Mouse (Mus musculus): ENCODE data around the gene Pgf. TPM values are rescaled to one million over a fixed set of nuclear protein-coding genes. Genes with fewer than 3 reads are reported as not detected.

The Pgf gene
- total RNA-seq, 2 experiments from 2014 or later, result 3.3 to 4.4 TPM

DNA sequence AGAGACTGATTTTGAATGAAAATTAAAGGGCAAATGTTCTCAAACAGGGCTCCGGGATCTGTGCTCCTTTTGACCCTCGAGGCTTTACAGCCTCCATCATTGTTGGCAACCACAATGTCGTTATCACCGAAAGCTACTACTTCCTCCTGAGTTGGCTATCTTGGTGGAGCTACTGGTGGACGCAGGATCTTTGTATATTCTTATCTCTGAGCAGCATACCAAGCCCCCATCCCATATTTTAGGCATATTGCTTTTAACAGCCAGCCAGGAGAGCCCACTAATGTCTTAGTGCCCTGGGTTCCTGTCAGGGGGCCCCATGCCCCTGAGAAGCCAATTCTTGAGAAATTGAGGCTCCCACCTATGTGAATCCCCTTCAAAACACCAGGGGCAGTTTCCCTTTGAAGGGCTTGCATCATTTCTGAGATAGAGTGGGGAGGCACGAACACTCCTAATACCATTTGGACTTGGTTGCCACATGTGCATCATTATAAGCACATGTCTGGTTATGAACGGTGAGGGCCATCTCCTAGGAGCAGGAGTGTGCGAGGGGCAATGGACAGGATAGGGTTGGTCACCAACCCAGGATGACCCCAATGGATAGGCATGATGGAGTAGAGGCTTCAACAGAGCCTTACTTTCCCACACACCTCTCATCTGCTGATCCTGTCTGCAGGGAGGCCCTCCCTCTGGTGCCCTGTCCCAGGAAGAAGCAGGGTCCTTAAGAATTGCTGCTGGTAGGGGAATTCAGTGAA lies 43.4 kb downstream of the Pgf start:
- intact Hi-C loops (cut with DNase I), result no loop called here
- DNase-seq (ENCODE audit: low spot score), result no peak

DNA sequence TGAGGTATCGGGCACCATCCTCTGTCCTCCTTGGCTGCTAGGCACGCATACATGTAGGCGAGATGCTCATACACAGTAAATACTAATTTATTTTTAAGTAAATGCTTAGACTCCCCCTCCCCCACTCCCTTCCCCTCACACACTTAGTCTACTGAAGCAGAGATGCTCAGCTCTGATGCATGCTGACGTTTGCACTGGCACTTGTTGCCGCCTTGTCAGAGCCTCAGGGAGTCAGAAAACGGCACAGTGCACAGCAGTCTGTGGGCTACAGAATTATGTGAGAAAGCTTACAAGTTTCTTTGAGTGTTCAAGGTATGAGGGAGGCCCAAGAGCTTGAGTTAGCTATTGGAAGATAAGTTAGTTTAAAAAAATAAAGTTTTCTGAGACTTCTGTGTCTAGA lies 46.2 kb downstream of the Pgf start:
- intact Hi-C loops (cut with DNase I), result no loop called here
- no peak for DNase-seq (ENCODE audit: low spot score)

- no peak for DNase-seq (ENCODE audit: low spot score)
- intact Hi-C loops (cut with DNase I), result no loop called here
These were observed 48.1 kb downstream of the Pgf start for GRCm38 (mm10) chr12:85129426-85129978.

GRCm38 (mm10) chr12:85126986-85127603 lies 50.5 kb downstream of the Pgf start:
- intact Hi-C loops (cut with DNase I), result no loop called here
- no peak for DNase-seq (ENCODE audit: low spot score)

- DNase-seq (ENCODE audit: low spot score), result no peak
- intact Hi-C loops (cut with DNase I), result no loop called here
These were observed 52.8 kb downstream of the Pgf start for GRCm38 (mm10) chr12:85124751-85125150.

GRCm38 (mm10) chr12:85123645-85124044 lies 53.9 kb downstream of the Pgf start:
- intact Hi-C loops (cut with DNase I), result no loop called here
- DNase-seq (ENCODE audit: low spot score), result no peak

- intact Hi-C loops (cut with DNase I), result no loop called here
- no peak for DNase-seq (ENCODE audit: low spot score)
These were observed 54.5 kb downstream of the Pgf start for GRCm38 (mm10) chr12:85123108-85123530.

GRCm38 (mm10) chr12:85121806-85122459 lies 55.7 kb downstream of the Pgf start:
- DNase-seq (ENCODE audit: low spot score), result no peak
- intact Hi-C loops (cut with DNase I), result no loop called here

Other genes with a start within 250 kb of the Pgf start
- gene Fcf1, start 206.9 kb downstream of the Pgf start, total RNA-seq (2021), result 10 to 100 TPM; 28.4 to 34.6 TPM
- gene Arel1, start 206.9 kb downstream of the Pgf start, total RNA-seq (2021), result 10 to 100 TPM; 37.2 to 38.5 TPM
- gene Ylpm1, start 181.5 kb downstream of the Pgf start, total RNA-seq (2021), result 10 to 100 TPM; 26.6 to 26.7 TPM
- 1 to 10 TPM; 1.5 to 1.8 TPM for gene Prox2, start 67.0 kb downstream of the Pgf start, total RNA-seq (2021)
- 100 to 1,000 TPM; 830 to 838 TPM for gene Dlst, start 67.0 kb downstream of the Pgf start, total RNA-seq (2021)
- 1 to 10 TPM; 2.6 to 4.3 TPM for gene Rps6kl1, start 26.5 kb downstream of the Pgf start, total RNA-seq (2021)
- gene Eif2b2, start 41.7 kb upstream of the Pgf start, total RNA-seq (2021), result 10 to 100 TPM; 48.2 to 49.3 TPM
- gene Mlh3, start 92.8 kb upstream of the Pgf start, total RNA-seq (2021), result 1 to 10 TPM; 6.9 to 7.5 TPM
- 10 to 100 TPM; 14.5 to 19.5 TPM for gene Acyp1, start 110.6 kb upstream of the Pgf start, total RNA-seq (2021)
- 1 to 10 TPM; 1.9 to 2.0 TPM for gene Zc2hc1c, start 110.8 kb upstream of the Pgf start, total RNA-seq (2021)
- gene Nek9, start 161.6 kb upstream of the Pgf start, total RNA-seq (2021), result 10 to 100 TPM; 90.6 to 93.4 TPM
- gene Tmed10, start 197.1 kb upstream of the Pgf start, total RNA-seq (2021), result 100 to 1,000 TPM; 155 to 163 TPM